Mouse (Mus musculus) heart, embryonic 14.5 days (tissue): ENCODE measurements around the gene Gm20924. TPM values are rescaled to one million over a fixed set of nuclear protein-coding genes. Genes with fewer than 3 reads are reported as not detected.
"Not testable (repeated sequence)": the region's sequence is repeated elsewhere in the genome, so short reads cannot be mapped to it uniquely, and the experiment has no call there.

Experiments
- ATAC-seq: fragments of 200-750 bp; cut with Nextera tagmentation; 2 replicates; pipeline ENCODE4 v1.8.0; 2017; ENCODE audit warnings: low read depth, moderate TSS enrichment; ENCODE audit not compliant: insufficient number of reproducible peaks, insufficient read depth, low FRiP score
- H3K27ac ChIP-seq, 2 experiments: fragments of 200-500 bp in 1 of 2; fragments of 300-500 bp in 1 of 2; sonication (generic) in 1 of 2; replicated peaks in 1 of 2; 2 replicates each; pipeline ENCODE4 v1.5.1; 2012 to 2014; ENCODE audit warnings: low read depth in 2 of 2, low read length in 2 of 2, control low read depth in 1 of 2, mild to moderate bottlenecking in 1 of 2, mixed read lengths in 1 of 2; ENCODE audit not compliant: control insufficient read depth in 1 of 2, insufficient read depth in 1 of 2
- H3K27me3 ChIP-seq: fragments of 300-500 bp; sonication (generic); 2 replicates; pipeline ENCODE4 v1.6.1; 2014; ENCODE audit warnings: mild to moderate bottlenecking, low read length, control low read depth; ENCODE audit not compliant: control insufficient read depth, insufficient read depth
- H3K36me3 ChIP-seq: fragments of 300-500 bp; sonication (generic); 2 replicates; pipeline ENCODE4 v1.6.1; 2014; ENCODE audit warnings: mild to moderate bottlenecking, control low read depth, low read length, mixed read lengths; ENCODE audit not compliant: control insufficient read depth, insufficient read depth
- H3K4me1 ChIP-seq, 2 experiments: fragments of 200-500 bp in 1 of 2; fragments of 300-500 bp in 1 of 2; sonication (generic) in 1 of 2; 2 replicates each; pipeline ENCODE4 v1.6.1; 2012 to 2014; ENCODE audit warnings: low read length in 2 of 2, control low read depth in 1 of 2, mixed read lengths in 1 of 2; ENCODE audit not compliant: control insufficient read depth in 2 of 2, insufficient read depth in 2 of 2
- H3K4me2 ChIP-seq: fragments of 300-500 bp; sonication (generic); 2 replicates; pipeline ENCODE4 v1.6.1; 2014; ENCODE audit warnings: mild to moderate bottlenecking, low read length
- H3K4me3 ChIP-seq, 2 experiments: fragments of 200-500 bp in 1 of 2; fragments of 300-500 bp in 1 of 2; sonication (generic) in 1 of 2; 2 replicates each; pipeline ENCODE4 v1.5.1; 2012 to 2014; ENCODE audit warnings: low read length in 2 of 2, mild to moderate bottlenecking in 2 of 2, control low read depth in 1 of 2, low read depth in 1 of 2, moderate library complexity in 1 of 2; ENCODE audit not compliant: control insufficient read depth in 1 of 2, insufficient read depth in 1 of 2
- H3K9ac ChIP-seq: fragments of 300-500 bp; sonication (generic); 2 replicates; pipeline ENCODE4 v1.6.1; 2014; ENCODE audit warnings: mild to moderate bottlenecking, low read length
- H3K9me3 ChIP-seq: fragments of 300-500 bp; sonication (generic); 2 replicates; pipeline ENCODE4 v1.6.1; 2016; ENCODE audit warnings: low read length, control low read depth; ENCODE audit not compliant: control insufficient read depth
- WGBS: fragments of 180-500 bp; shearing (Covaris S2); extraction: QIAGEN DNeasy Blood & Tissue Kit; methylation state at CpG from one replicate; pipeline ENCODE4 v1.1.7; 2014; 5-methylcytosine and 5-hydroxymethylcytosine counted together
- polyA plus RNA-seq: library from polyadenylated mRNA; unstranded; fragments of >200 nt; fragmentation: Nextera tagmentation; extraction: Ambion mirVana; gene quantifications from 2 replicates; pipeline ENCODE4 v1.2.1, GENCODE M21; 2014

Gene Gm20924
- not detected in 2 replicates for polyA plus RNA-seq

DNA sequence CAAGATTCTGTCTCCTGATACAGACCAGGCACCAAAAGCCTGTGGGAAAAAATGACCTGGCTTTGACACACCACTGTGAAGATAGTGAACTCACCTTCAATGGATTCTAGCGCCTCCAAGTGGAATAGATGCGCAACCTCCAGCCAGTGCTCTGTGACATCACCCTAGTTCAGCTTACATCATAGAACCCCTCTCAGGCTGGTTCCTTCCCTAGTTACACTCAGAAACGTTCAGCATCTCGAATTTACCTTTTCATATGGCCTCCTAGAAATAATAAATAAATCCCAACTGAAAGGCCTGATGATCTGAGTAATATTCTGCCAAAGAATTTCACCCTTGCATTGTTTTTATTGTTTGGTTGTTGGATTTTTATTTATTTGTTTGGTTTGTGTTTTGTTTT, at the start of gene Gm20924:
Gene Gm20924 (minus strand): TSS at position 101 of the 400 bp plus-strand sequence.
- H3K9me3 ChIP-seq, ATAC-seq, H3K27me3 ChIP-seq, H3K4me2 ChIP-seq, H3K4me3 ChIP-seq, H3K36me3 ChIP-seq, H3K4me1 ChIP-seq, H3K27ac ChIP-seq, H3K9ac ChIP-seq: not testable (repeated sequence)
- no CpG with 5 or more reads among the region's 4 CpGs for WGBS

Other genes with a start within 250 kb of the Gm20924 start
- gene Gm20736, start 170.2 kb upstream of the Gm20924 start, polyA plus RNA-seq: not detected in 2 replicates